Mouse (Mus musculus) left cerebral cortex, postnatal 14 days (tissue): ENCODE measurements around the gene Trpt1. TPM values are rescaled to one million over a fixed set of nuclear protein-coding genes. Genes with fewer than 3 reads are reported as not detected.

Source experiments
- DNase-seq, 2 experiments: peaks; one replicate each; pipeline ENCODE4 v3.0.0; 2021 to 2022; ENCODE audit warnings: low spot score in 2 of 2, mixed read lengths in 1 of 2
- intact Hi-C: fragments of 180-260 bp; cut with DNase I; formaldehyde crosslinking; loops from one replicate; pipeline ENCODE4 v1.15.1; 2025
- total RNA-seq, 2 experiments: library from RNA; stranded (reverse); gene quantifications; 2 replicates each; pipeline ENCODE4 v1.2.3; 2021

The Trpt1 gene
- total RNA-seq, 2 experiments from 2014 or later, result 19.1 to 20.7 TPM

DNA sequence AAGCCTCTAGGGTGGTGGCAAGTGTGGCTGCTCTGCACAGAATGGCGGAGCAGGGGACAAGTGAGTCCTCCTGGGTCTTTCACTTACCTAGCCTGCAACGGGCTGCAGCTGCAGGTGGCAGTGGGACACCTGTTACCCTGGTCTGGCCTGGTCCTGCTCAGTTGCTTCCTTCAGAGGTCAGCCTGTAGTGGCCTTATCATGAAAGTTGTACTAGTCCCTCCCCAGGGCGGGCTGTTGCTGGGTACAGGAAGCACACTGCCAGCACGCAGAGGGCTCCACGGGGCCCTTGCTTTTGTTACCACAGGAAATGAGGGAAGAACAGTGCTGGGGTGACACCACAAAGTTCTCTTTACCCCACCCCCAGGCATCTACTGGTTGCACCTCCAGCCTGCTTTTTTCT, 23.3 kb downstream of the Trpt1 start, which contains the start of gene Fermt3:
TSS of gene Fermt3 (minus strand) at position 279 of the 400 bp plus-strand sequence.
- intact Hi-C loops, result loop anchor here (5.0 kb wide), 1 partner anchor 87 kb away; the partner anchor contains the start of gene Kcnk4
- DNase-seq, result peak; percentile 42 to 52

DNA sequence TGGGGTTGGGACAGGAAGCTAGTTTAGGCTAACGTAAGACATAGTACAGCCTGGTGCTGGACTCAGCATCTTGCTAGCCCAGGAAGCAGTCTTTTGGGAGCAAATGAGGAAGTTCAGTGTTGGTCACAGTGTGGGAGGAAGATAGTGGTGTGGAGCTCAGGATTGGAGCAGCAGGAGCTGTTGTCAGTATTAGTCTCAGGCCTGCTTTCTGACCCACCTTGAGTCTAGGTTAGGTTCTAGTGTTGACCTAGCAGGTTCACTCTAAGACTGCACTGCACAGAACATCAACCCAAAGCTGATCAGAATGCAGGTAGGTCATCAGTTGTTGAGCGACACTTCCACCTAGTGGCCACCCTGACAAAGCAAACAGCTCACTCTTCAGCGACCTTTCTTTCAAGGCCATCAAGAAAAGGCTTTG, 24.3 kb downstream of the Trpt1 start:
- intact Hi-C loops, result no loop called here
- DNase-seq, result peak in 1 of 2 experiments; percentile 34

DNA sequence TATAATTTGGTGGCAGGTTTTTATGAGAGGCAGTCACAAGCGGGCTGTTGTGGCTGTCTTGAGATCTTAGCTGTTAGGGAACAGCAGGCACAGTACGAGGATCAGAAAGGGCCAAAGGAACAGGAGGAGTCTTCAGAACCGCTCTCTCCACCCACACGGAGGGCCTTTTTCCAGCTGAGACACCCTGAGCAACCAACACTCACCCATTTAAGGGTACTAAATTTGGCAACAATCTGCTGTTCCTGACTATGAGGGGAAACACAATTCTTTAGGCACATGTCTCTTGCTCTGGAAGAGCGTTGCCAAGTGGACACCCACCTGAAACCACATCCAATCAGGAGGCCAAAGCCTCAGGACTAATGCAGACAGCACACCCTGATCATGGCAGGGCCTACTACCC, 33.6 kb downstream of the Trpt1 start:
- peak; percentile 59 to 84 for DNase-seq
- intact Hi-C loops, result no loop called here

DNA sequence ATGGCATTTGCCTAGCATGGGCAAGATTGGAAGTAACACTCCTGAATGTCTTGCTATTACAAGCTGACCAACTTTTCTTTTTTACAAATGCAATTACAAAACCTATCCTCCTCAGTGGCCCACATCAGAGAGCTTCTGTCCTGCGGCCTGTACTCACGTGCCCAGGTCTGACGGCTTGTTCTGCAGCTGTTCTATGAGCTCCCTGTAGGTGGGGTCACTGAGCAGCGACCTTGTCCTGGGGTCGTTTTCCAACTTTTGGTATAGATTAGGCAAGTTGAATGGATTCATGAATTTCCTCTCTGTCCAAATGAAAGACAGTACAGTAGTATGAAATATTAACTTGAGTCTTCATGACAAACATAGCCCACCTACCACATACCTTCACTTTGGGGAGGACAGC, 38.1 kb downstream of the Trpt1 start:
- no peak for DNase-seq
- intact Hi-C loops, result no loop called here

DNA sequence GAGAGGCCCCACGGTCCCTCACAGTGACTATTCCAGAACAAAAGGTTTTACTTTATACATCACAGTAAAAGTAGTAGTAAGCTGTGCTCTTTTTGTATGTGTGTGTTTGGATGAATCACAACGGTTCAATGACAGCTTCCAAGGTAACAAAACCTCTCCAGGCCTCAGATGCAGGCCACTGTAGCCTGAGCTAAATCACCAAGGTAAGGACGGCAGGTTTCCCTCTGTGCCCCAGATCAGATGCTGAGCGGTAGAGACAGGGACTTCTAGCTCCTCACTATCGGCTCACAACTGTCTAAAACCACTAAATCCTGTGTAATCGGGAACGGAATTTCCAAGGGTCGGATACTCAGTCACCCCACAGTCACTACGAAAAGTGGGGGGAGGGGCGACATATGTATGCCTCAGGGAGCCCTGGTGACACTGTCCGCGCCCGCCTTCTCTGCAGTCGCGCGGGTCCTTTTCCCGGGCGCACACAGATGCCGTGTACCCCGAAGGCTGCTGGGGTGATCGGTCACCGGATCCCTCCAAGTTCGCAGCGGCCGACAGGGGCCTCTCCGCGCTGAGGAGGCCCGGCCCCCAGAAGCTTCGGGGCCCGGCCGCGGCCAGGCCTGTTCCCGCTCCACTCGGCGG, 43.3 kb downstream of the Trpt1 start:
- intact Hi-C loops, result no loop called here

DNA sequence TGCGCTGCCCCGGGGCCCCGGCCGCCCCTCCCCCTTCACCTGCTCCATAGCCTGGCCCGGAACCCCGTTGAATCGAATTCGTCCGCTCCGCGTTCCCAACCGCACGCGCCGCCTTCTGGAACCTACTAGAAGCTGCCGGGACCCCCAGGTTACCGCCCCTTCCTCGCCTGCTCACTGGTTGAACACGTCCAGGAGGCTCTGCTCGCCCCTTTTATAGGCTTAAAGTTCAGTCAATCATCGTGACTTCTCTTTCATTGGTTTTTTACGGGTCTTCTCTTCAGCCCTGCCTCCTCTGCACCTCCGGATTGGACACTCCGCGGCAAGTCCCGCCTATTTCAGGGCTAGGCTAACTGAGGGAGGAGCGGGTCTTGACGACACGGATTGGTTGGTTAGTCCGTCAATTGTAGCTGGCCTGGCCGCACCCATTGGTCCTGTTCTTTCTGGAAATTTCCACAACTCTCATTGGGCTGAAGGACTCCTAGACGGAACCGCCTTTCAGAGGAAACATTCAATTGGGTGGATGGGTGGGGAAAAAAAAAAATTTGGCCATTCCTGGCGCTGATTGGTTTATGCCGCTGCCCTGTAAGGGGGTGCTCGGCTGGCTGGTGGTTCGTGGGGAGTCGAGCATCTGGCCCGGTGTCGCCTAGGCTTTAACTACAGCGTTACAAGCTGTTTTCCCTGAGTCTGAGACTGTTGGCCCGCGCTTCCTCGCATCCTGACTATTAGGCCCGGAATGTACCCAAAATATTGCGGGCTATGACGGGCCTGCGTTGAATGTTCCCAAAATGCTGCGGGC, 44.1 kb downstream of the Trpt1 start, which contains the start of gene Stip1:
TSS of gene Stip1 (minus strand) at position 127 of the 796 bp plus-strand sequence.
- intact Hi-C loops, result no loop called here
- DNase-seq, result peak; percentile 99 to 100

More for the DNA sequence above, 43.3 kb downstream of the Trpt1 start:
- DNase-seq, result peak; percentile 57 to 77

DNA sequence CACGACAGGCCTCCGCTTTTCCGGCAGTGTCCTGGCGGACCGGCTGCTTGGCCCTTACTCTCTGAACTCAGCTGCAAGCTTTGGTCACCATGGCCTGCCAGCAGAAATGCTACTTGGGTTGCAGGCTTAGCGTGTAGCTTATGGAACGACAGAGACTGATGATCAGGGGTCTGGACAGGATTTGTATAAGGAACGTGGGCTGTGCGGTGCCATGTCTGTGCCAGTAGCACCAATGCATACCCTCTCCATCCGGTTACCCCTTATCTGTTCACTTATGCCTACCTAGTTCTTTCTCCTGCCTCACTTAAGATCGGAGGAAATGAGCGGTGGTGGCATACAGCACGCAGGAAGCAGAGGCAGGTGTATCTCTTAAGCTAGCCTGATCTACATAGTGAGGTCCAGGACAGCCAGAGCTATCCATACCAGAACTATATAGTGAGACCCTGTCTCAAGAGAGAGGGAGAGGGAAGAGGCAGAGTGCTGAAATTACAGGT, 44.8 kb downstream of the Trpt1 start:
- DNase-seq, result no peak
- intact Hi-C loops, result no loop called here

DNA sequence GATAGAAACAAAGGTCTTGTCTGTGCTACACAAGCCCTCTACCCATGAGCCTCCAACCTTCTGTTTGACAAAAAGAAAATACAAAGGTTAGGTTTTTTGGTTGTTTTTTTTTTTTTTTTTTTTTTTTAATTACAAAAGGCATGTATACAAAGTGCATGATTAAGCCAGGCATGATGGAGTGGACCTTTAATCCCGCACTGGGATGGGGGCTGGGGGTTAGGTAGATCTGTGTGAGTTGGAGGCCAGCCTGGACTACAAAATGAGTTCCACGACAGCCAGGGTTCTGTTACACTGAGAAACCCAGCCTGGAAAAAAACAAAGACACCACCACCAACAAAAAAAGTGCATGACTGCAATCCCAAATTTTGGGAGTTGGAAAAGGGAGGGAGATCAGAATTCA, 45.2 kb downstream of the Trpt1 start:
- intact Hi-C loops, result no loop called here
- DNase-seq, result no peak

DNA sequence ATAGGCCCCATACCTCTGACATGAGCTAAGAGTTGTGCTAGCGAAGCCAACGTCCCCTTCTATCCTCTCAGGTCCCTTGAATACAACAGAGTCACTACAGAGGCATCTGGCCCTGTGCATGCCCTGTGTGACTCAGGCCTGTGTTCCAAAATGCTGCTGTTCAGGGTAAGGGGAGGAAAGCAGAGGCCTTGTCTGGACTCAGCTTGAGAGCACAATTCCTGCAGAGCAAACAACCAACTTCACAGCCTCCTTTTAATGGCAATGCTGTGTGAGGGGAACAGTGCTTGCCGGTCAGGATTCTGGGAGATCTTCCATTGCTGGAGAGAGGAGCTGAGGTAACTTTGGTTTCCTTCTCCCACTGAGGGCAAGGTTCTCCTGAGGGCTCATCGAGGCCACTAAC, 48.3 kb downstream of the Trpt1 start:
- intact Hi-C loops, result no loop called here
- no peak for DNase-seq

DNA sequence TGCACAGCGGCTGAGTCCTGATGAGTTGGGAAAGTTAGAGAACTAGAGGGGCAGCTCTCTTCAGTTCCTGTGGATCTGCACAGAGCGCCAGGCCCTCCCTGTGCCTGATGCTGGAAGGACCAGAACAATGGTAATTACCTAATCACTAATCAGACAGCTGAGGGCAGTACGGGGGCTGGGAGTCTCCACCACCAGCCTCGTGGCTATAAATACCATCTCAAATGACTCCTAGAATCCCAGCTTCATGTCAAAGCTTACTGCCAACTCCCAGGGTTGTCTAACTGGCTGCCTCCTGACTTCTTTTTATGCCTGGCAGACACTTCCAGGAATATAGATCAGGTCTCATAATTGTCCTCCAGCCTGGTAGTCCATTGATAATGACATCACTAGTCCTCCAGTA, 48.8 kb downstream of the Trpt1 start:
- intact Hi-C loops, result no loop called here
- DNase-seq, result no peak

Other genes starting within 250 kb of the Trpt1 start
- gene Rps6ka4, start 155.5 kb upstream of the Trpt1 start, total RNA-seq, result 10 to 100 TPM; 30.4 to 32.8 TPM
- gene Ccdc88b, start 137.9 kb upstream of the Trpt1 start, total RNA-seq, result 1 to 10 TPM; 2.6 to 3.4 TPM
- 10 to 100 TPM; 34.4 to 36.5 TPM for gene Trmt112, start 86.4 kb upstream of the Trpt1 start, total RNA-seq
- 100 to 1,000 TPM; 354 to 355 TPM for gene Prdx5, start 86.0 kb upstream of the Trpt1 start, total RNA-seq
- gene Esrra, start 74.3 kb upstream of the Trpt1 start, total RNA-seq, result 10 to 100 TPM; 56.0 to 60.9 TPM
- 10 to 100 TPM; 23.0 to 28.8 TPM for gene Catsperz, start 70.8 kb upstream of the Trpt1 start, total RNA-seq
- 10 to 100 TPM; 44.9 to 50.4 TPM for gene Kcnk4, start 61.6 kb upstream of the Trpt1 start, total RNA-seq
- gene Bad, start 54.3 kb upstream of the Trpt1 start, total RNA-seq, result 10 to 100 TPM; 35.2 to 36.0 TPM
- gene Gpr137, start 53.7 kb upstream of the Trpt1 start, total RNA-seq, result 10 to 100 TPM; 91.5 to 92.3 TPM
- gene Ppp1r14b, start 21.2 kb upstream of the Trpt1 start, total RNA-seq, result 10 to 100 TPM; 55.4 to 71.5 TPM
- 10 to 100 TPM; 13.4 to 13.6 TPM for gene Plcb3, start 19.7 kb upstream of the Trpt1 start, total RNA-seq
- gene Fkbp2, start 15.6 kb upstream of the Trpt1 start, total RNA-seq, result 10 to 100 TPM; 69.4 to 78.8 TPM
- 10 to 100 TPM; 64.3 to 75.4 TPM for gene Vegfb, start 8.5 kb upstream of the Trpt1 start, total RNA-seq
- gene Dnajc4, start 3.6 kb upstream of the Trpt1 start, total RNA-seq, result 10 to 100 TPM; 21.1 to 21.2 TPM
- gene Nudt22, start within 50 bp of the Trpt1 start, total RNA-seq, result 10 to 100 TPM in 1 of 2 experiments, 1 to 10 TPM in 1; 8.7 to 10.1 TPM
- gene Fermt3, start 23.3 kb downstream of the Trpt1 start, total RNA-seq, result 1 to 10 TPM; 4.5 to 4.6 TPM
- 100 to 1,000 TPM; 155 to 165 TPM for gene Stip1, start 43.8 kb downstream of the Trpt1 start, total RNA-seq
- gene Macrod1, start 60.7 kb downstream of the Trpt1 start, total RNA-seq, result 10 to 100 TPM in 1 of 2 experiments, 1 to 10 TPM in 1; 8.4 to 11.3 TPM
- 10 to 100 TPM; 33.0 to 35.2 TPM for gene Flrt1, start 109.6 kb downstream of the Trpt1 start, total RNA-seq
- gene Otub1, start 210.2 kb downstream of the Trpt1 start, total RNA-seq, result 100 to 1,000 TPM; 268 to 271 TPM
- gene Cox8a, start 221.5 kb downstream of the Trpt1 start, total RNA-seq, result 1,000 to 10,000 TPM; 1,118 to 1,183 TPM
- 10 to 100 TPM; 34.4 to 35.7 TPM for gene Naa40, start 245.1 kb downstream of the Trpt1 start, total RNA-seq